Mouse (Mus musculus): ENCODE results near the gene Esrrg. TPM values are rescaled to one million over a fixed set of nuclear protein-coding genes. Genes with fewer than 3 reads are reported as not detected.

Gene Esrrg
- polyA plus RNA-seq, 1 experiment = 1.0 TPM

- Histone ChIP-seq H3K27me3 (ENCODE audit: control insufficient read depth, insufficient read depth, low read length) (peaks cover 3% of the 10 kb centered on the region; the same call in 1 of the 2 replicates), H3K4me1 (replicated peaks; ENCODE audit: control insufficient read depth, insufficient read depth, low read length) (no peaks in the 10 kb centered on the region), H3K4me3 (ENCODE audit: control insufficient read depth, insufficient read depth, low read length) (no peak overlapping the region), H3K36me3 (ENCODE audit: control insufficient read depth, insufficient read depth, low read length) (no peaks in the 10 kb centered on the region), H3K27ac (ENCODE audit: control insufficient read depth, insufficient read depth, low read length) (no peak overlapping the region)
- TF ChIP-seq CTCF (IDR thresholded peaks at IDR 0.05; ENCODE audit: borderline replicate concordance, control insufficient read depth, extremely low read depth, insufficient read depth, low read length, poor library complexity) (no peak), POLR2A (IDR thresholded peaks at IDR 0.05; ENCODE audit: control insufficient read depth, extremely low read depth, insufficient read depth, low read length, poor library complexity) (no peak)
- DNase-seq = no peak
- 91% methylated on average over 8 of the region's 8 CpGs for WGBS
Observed at GRCm38 (mm10) chr1:188000189-188000588, 391.6 kb downstream of the Esrrg start.

- TF ChIP-seq POLR2A (IDR thresholded peaks at IDR 0.05; ENCODE audit: control insufficient read depth, extremely low read depth, insufficient read depth, low read length, poor library complexity) (no peak), CTCF (IDR thresholded peaks at IDR 0.05; ENCODE audit: borderline replicate concordance, control insufficient read depth, extremely low read depth, insufficient read depth, low read length, poor library complexity) (no peak)
- Histone ChIP-seq H3K36me3 (ENCODE audit: control insufficient read depth, insufficient read depth, low read length) (no peaks in the 10 kb centered on the region), H3K27me3 (ENCODE audit: control insufficient read depth, insufficient read depth, low read length) (no peaks in the 10 kb centered on the region), H3K4me1 (replicated peaks; ENCODE audit: control insufficient read depth, insufficient read depth, low read length) (no peaks in the 10 kb centered on the region), H3K27ac (ENCODE audit: control insufficient read depth, insufficient read depth, low read length) (no peak overlapping the region), H3K4me3 (ENCODE audit: control insufficient read depth, insufficient read depth, low read length) (no peak overlapping the region)
- 82% methylated on average over 13 of the region's 13 CpGs for WGBS
- DNase-seq = no peak
Observed at GRCm38 (mm10) chr1:188006820-188007491, 398.4 kb downstream of the Esrrg start.

GRCm38 (mm10) chr1:188008476-188008875 lies 399.9 kb downstream of the Esrrg start:
- whole genome bisulfite sequencing = 80% methylated on average over 13 of the region's 13 CpGs
- H3K27me3 ChIP-seq (ENCODE audit: control insufficient read depth, insufficient read depth, low read length) = no peaks in the 10 kb centered on the region
- no peak overlapping the region for H3K4me3 ChIP-seq (ENCODE audit: control insufficient read depth, insufficient read depth, low read length)
- TF ChIP-seq POLR2A (IDR thresholded peaks at IDR 0.05; ENCODE audit: control insufficient read depth, extremely low read depth, insufficient read depth, low read length, poor library complexity) = no peak
- TF ChIP-seq CTCF (IDR thresholded peaks at IDR 0.05; ENCODE audit: borderline replicate concordance, control insufficient read depth, extremely low read depth, insufficient read depth, low read length, poor library complexity) = no peak
- no peak overlapping the region for H3K27ac ChIP-seq (ENCODE audit: control insufficient read depth, insufficient read depth, low read length)
- H3K4me1 ChIP-seq (replicated peaks; ENCODE audit: control insufficient read depth, insufficient read depth, low read length) = no peaks in the 10 kb centered on the region
- no peak for DNase-seq
- no peaks in the 10 kb centered on the region for H3K36me3 ChIP-seq (ENCODE audit: control insufficient read depth, insufficient read depth, low read length)

GRCm38 (mm10) chr1:188009868-188010267 lies 401.3 kb downstream of the Esrrg start:
- DNase-seq = no peak
- Histone ChIP-seq H3K4me3 (ENCODE audit: control insufficient read depth, insufficient read depth, low read length) (no peak overlapping the region), H3K36me3 (ENCODE audit: control insufficient read depth, insufficient read depth, low read length) (no peaks in the 10 kb centered on the region), H3K4me1 (replicated peaks; ENCODE audit: control insufficient read depth, insufficient read depth, low read length) (no peaks in the 10 kb centered on the region), H3K27me3 (ENCODE audit: control insufficient read depth, insufficient read depth, low read length) (no peaks in the 10 kb centered on the region), H3K27ac (ENCODE audit: control insufficient read depth, insufficient read depth, low read length) (no peak overlapping the region)
- TF ChIP-seq CTCF (IDR thresholded peaks at IDR 0.05; ENCODE audit: borderline replicate concordance, control insufficient read depth, extremely low read depth, insufficient read depth, low read length, poor library complexity) (no peak), POLR2A (IDR thresholded peaks at IDR 0.05; ENCODE audit: control insufficient read depth, extremely low read depth, insufficient read depth, low read length, poor library complexity) (no peak)
- WGBS = 74% methylated on average over 5 of the region's 5 CpGs

GRCm38 (mm10) chr1:188010860-188011259 lies 402.3 kb downstream of the Esrrg start:
- DNase-seq = no peak
- Histone ChIP-seq H3K4me3 (ENCODE audit: control insufficient read depth, insufficient read depth, low read length) (no peak overlapping the region), H3K27me3 (ENCODE audit: control insufficient read depth, insufficient read depth, low read length) (no peaks in the 10 kb centered on the region), H3K27ac (ENCODE audit: control insufficient read depth, insufficient read depth, low read length) (no peak overlapping the region), H3K36me3 (ENCODE audit: control insufficient read depth, insufficient read depth, low read length) (no peaks in the 10 kb centered on the region), H3K4me1 (replicated peaks; ENCODE audit: control insufficient read depth, insufficient read depth, low read length) (no peaks in the 10 kb centered on the region)
- TF ChIP-seq CTCF (IDR thresholded peaks at IDR 0.05; ENCODE audit: borderline replicate concordance, control insufficient read depth, extremely low read depth, insufficient read depth, low read length, poor library complexity) (no peak), POLR2A (IDR thresholded peaks at IDR 0.05; ENCODE audit: control insufficient read depth, extremely low read depth, insufficient read depth, low read length, poor library complexity) (no peak)
- 98% methylated on average over 1 of the region's 1 CpGs for WGBS

- Histone ChIP-seq H3K27me3 (ENCODE audit: control insufficient read depth, insufficient read depth, low read length) (no peaks in the 10 kb centered on the region), H3K27ac (ENCODE audit: control insufficient read depth, insufficient read depth, low read length) (no peak overlapping the region), H3K36me3 (ENCODE audit: control insufficient read depth, insufficient read depth, low read length) (no peaks in the 10 kb centered on the region), H3K4me1 (replicated peaks; ENCODE audit: control insufficient read depth, insufficient read depth, low read length) (no peaks in the 10 kb centered on the region), H3K4me3 (ENCODE audit: control insufficient read depth, insufficient read depth, low read length) (no peak overlapping the region)
- 85% methylated on average over 4 of the region's 4 CpGs for WGBS
- DNase-seq = no peak
- TF ChIP-seq CTCF (IDR thresholded peaks at IDR 0.05; ENCODE audit: borderline replicate concordance, control insufficient read depth, extremely low read depth, insufficient read depth, low read length, poor library complexity) (no peak), POLR2A (IDR thresholded peaks at IDR 0.05; ENCODE audit: control insufficient read depth, extremely low read depth, insufficient read depth, low read length, poor library complexity) (no peak)
Observed at GRCm38 (mm10) chr1:188014411-188014810, 405.8 kb downstream of the Esrrg start.
